Mouse (Mus musculus) heart, adult 2 months (tissue): Measurements from ENCODE around the gene Pbx2. TPM values are rescaled to one million over a fixed set of nuclear protein-coding genes. Genes with fewer than 3 reads are reported as not detected.
A peak's percentile ranks its signal among the peaks of the same experiment; 100 is the strongest.

Experiments used
- DNase-seq, 2 experiments: peaks; one replicate each; pipeline ENCODE4 v3.0.0; 2021
- H3K27ac ChIP-seq: fragments of 200-600 bp; 2 replicates; pipeline ENCODE4 v1.8.1; 2022
- H3K27me3 ChIP-seq: fragments of 200-500 bp; 2 replicates; pipeline ENCODE4 v1.6.1; 2012; ENCODE audit warnings: mild to moderate bottlenecking, low read length, inconsistent platforms, mixed read lengths; ENCODE audit not compliant: control insufficient read depth, insufficient read depth
- H3K36me3 ChIP-seq: fragments of 200-500 bp; 2 replicates; pipeline ENCODE4 v1.6.1; 2012; ENCODE audit warnings: low read length, inconsistent platforms; ENCODE audit not compliant: control insufficient read depth, insufficient read depth
- H3K4me1 ChIP-seq: fragments of 200-500 bp; 2 replicates; pipeline ENCODE4 v1.6.1; 2011; ENCODE audit warnings: low read length; ENCODE audit not compliant: control insufficient read depth, insufficient read depth
- H3K4me3 ChIP-seq: fragments of 200-600 bp; 2 replicates; pipeline ENCODE4 v1.8.1; 2022
- H3K79me2 ChIP-seq: fragments of 200-500 bp; replicated peaks from 2 replicates; pipeline ENCODE4 v1.6.1; 2012; ENCODE audit warnings: mild to moderate bottlenecking, inconsistent platforms, low read length, moderate library complexity, mixed read lengths; ENCODE audit not compliant: control insufficient read depth, insufficient read depth
- H3K9ac ChIP-seq: fragments of 200-500 bp; 2 replicates; pipeline ENCODE4 v1.6.1; 2012; ENCODE audit warnings: low read depth, mild to moderate bottlenecking, control low read depth, inconsistent platforms, low read length, mixed read lengths
- CTCF ChIP-seq: fragments of 200-600 bp; IDR thresholded peaks from 2 replicates; pipeline ENCODE4 v1.8.1; 2022; ENCODE audit warnings: antibody characterized with exemption, mild to moderate bottlenecking, moderate library complexity
- EP300 ChIP-seq: fragments of 200-500 bp; IDR thresholded peaks from 2 replicates; pipeline ENCODE4 v1.6.1; 2011; ENCODE audit warnings: low read depth, low read length, control low read depth; ENCODE audit not compliant: insufficient read depth
- POLR2A ChIP-seq: fragments of 200-500 bp; IDR thresholded peaks from 2 replicates; pipeline ENCODE4 v1.6.1; 2011; ENCODE audit warnings: mild to moderate bottlenecking, low read depth, low read length, control low read depth; ENCODE audit not compliant: insufficient read depth
- WGBS: fragments of 180-500 bp; shearing (Covaris S2); methylation state at CpG from one replicate; pipeline ENCODE4 v1.1.7; 2018; 5-methylcytosine and 5-hydroxymethylcytosine counted together
- intact Hi-C: fragments of 180-260 bp; cut with DNase I; formaldehyde crosslinking; loops from one replicate; pipeline ENCODE4 v1.15.1; 2025
- polyA plus RNA-seq: library from polyadenylated mRNA; depleted of rRNA; stranded (reverse); fragments of >200 nt; gene quantifications from 2 replicates; pipeline ENCODE4 v1.2.3, GENCODE M21; 2012
- total RNA-seq, 2 experiments: library from RNA; stranded (reverse); gene quantifications; 2 replicates each; pipeline ENCODE4 v1.2.3; 2021

Pbx2 gene
- total and polyA plus RNA-seq, 3 experiments = 16.1 to 22.1 (median 18.4) TPM

DNA sequence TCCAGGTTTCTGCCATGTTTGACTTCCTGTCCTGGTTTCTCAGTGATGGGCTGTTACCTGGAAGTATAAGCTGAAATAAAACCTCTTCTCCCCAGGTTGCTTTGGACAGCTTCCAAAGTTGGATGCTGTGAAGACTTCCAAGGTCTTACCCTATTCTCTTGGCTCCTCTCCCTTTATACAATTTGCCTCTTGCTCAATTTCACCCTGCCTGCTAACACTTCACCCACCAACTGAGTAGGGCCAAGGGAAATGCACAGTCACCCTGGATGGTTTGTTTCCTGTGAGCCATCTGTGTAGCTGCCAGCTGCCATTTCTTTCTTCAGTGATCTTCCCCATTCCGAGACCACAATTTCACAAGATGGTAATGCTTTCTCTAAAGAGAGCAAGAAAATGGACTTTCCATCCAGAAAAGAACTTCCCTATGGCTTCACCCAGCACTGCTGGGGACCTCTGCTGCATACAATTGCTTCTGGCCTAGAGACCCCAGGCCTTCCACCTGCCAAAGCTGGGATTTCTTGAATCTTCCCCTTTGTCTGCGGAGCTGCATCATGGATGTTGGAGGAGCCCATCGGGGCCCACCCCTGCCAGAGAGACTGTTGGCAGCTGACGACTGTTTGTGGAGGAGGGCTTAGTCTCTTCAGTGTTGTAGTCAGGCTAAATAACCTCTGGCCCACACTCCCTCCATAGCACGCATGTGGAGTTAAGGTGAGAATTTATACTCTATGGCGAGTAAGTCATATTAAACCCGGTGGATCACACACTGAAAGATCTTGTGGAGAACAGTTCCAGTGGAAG, 48.6 kb downstream of the Pbx2 start:
- Histone ChIP-seq H3K27me3 (no peaks in the 10 kb centered on the region), H3K79me2 (no peaks in the 10 kb centered on the region), H3K4me1 (peaks cover 6% of the 10 kb centered on the region), H3K36me3 (no peaks in the 10 kb centered on the region), H3K27ac (peak overlapping the region; percentile 60), H3K4me3 (no peak overlapping the region), H3K9ac (no peak overlapping the region)
- no peak for TF ChIP-seq POLR2A
- no peak for TF ChIP-seq CTCF
- no peak for TF ChIP-seq EP300
- DNase-seq = no peak
- intact Hi-C loops = no loop called here
- WGBS = 82% methylated on average over 7 of the region's 7 CpGs

DNA sequence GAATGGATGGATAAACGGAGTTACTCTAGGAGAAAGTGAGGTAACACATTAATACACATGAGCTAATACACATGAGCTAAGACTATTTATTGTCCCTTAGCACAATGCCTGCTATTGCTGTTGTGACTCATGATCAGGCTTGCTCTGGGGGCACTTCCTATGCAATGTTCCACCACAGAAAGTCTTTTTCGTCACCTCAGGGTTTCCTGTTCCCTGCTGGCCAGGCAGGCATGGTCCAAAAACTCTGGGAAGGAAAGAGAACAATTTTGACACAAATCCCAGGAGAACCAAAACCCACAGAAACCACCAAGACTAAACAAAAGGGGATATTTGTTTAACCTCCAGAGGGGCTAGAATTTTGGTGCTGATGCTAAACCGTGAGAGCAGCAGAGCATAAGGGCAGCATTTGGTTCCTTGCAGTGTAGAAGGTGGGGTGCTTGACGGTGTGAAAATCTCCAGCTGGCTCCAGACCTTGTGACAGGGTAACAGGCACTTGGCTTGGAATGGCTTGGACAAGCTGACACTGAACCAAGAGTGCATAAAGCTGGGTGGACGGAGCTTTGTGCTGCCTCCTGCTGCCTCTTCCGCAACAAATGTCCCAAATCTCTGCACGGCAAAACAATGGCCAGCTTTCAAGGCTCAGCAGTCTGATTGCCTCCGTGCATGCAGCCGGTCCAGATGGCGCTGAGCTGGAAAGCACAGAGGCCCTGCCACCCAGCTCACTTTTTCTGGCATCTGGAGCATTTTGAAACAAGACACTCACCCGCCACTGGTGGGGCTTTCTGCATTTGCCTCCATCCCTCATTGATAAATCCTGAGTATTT, 49.9 kb downstream of the Pbx2 start:
- WGBS = 14% methylated on average over 11 of the region's 11 CpGs
- H3K27ac ChIP-seq = peak overlapping the region; percentile 60
- H3K4me1 ChIP-seq = peaks cover 7% of the 10 kb centered on the region
- no peaks in the 10 kb centered on the region for H3K36me3 ChIP-seq
- H3K27me3 ChIP-seq = no peaks in the 10 kb centered on the region
- intact Hi-C loops = no loop called here
- no peaks in the 10 kb centered on the region for H3K79me2 ChIP-seq
- TF ChIP-seq EP300 (0 out of 2 replicates have a peak, but pooled peaks have one; percentile 64), CTCF (peak; percentile 50), POLR2A (no peak)
- H3K9ac ChIP-seq = no peak overlapping the region
- H3K4me3 ChIP-seq = no peak overlapping the region
- peak; percentile 65 to 74 for DNase-seq

DNA sequence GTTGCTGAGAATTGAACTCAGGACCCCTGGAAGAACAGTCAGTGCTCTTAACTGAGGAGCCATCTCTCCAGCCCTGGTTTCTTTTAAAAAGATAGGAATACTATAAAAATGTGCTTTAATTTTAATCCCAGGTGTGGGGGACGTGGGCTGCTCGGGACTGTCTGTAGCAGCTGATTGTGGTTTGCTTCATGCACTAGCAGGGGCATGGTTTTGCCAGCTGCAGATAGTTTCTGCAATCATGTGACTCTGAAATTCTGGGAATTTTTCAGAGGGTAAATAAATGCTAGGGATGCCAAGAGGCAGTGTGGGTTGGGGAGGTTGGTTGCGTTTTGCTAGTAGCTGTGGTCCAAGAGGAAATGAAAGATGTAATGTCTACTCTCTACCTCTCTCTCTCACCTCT, 50.9 kb downstream of the Pbx2 start:
- Histone ChIP-seq H3K27me3 (no peaks in the 10 kb centered on the region), H3K4me3 (no peak overlapping the region), H3K36me3 (no peaks in the 10 kb centered on the region), H3K9ac (no peak overlapping the region), H3K79me2 (no peaks in the 10 kb centered on the region), H3K27ac (peak overlapping the region; percentile 60; the same call in 1 of the 2 replicates), H3K4me1 (peaks cover 10% of the 10 kb centered on the region)
- TF ChIP-seq EP300 (no peak), POLR2A (no peak), CTCF (no peak)
- DNase-seq = no peak
- 80% methylated on average over 3 of the region's 3 CpGs for WGBS
- intact Hi-C loops = no loop called here

DNA sequence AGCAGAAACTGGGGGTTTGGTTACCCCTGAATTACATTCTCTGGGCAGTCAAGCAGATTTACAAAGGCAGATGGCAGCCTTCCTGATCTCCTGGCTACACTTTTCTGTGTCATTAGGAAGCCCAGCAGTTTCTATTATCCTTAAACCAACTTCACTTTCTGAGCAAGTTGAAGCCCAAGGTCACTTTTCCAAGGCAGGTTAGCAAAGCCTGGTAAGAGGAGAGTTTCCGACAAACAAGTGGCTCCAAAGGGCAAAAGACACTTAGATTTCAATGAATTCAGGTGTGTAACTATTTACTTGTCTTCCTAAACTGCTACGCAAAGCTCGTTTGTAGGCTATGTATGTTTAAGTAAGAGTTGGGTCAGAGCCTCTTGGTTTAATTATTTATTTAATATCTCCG, 52.3 kb downstream of the Pbx2 start:
- H3K27me3 ChIP-seq = no peaks in the 10 kb centered on the region
- H3K4me1 ChIP-seq = peaks cover 12% of the 10 kb centered on the region
- no peak overlapping the region for H3K27ac ChIP-seq
- H3K36me3 ChIP-seq = no peaks in the 10 kb centered on the region
- TF ChIP-seq EP300 (no peak), POLR2A (no peak), CTCF (no peak)
- H3K79me2 ChIP-seq = no peaks in the 10 kb centered on the region; the same call in 1 of the 2 replicates
- 91% methylated on average over 4 of the region's 4 CpGs for WGBS
- DNase-seq = no peak
- intact Hi-C loops = no loop called here
- H3K4me3 ChIP-seq = no peak overlapping the region
- H3K9ac ChIP-seq = no peak overlapping the region

DNA sequence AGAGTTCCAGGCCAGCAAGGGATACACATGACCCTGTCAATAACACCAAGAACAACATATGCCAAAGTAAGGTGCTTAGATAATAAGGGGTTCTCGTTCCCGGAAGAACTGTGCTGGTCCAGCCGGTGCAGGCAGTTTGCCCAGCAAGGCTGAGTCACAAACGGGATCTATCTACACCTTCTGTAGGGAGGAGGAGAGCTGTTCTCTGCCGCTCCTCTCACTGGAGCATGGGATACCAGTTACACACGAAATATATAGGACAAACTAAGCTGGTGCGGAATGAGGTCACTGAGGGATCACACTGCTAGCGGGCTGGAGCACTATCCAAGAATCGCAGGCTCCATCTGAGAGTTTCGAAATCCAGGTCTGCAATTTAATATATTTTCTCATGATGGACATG, 52.9 kb downstream of the Pbx2 start:
- 65% methylated on average over 10 of the region's 10 CpGs for WGBS
- intact Hi-C loops = loop anchor here (1.0 kb wide), 1 partner anchor 16 kb away; the partner anchor contains the start of gene Ppt2
- DNase-seq = peak in 1 of 2 experiments; percentile 12
- Histone ChIP-seq H3K27me3 (no peaks in the 10 kb centered on the region), H3K4me3 (no peak overlapping the region), H3K79me2 (no peaks in the 10 kb centered on the region; the same call in 1 of the 2 replicates), H3K9ac (no peak overlapping the region), H3K36me3 (no peaks in the 10 kb centered on the region), H3K4me1 (peaks cover 12% of the 10 kb centered on the region), H3K27ac (no peak overlapping the region)
- TF ChIP-seq POLR2A (no peak), CTCF (no peak), EP300 (no peak)
